Mouse (Mus musculus) intestine, postnatal 0 days (tissue): ENCODE measurements around the gene Insyn1. TPM values are rescaled to one million over a fixed set of nuclear protein-coding genes. Genes with fewer than 3 reads are reported as not detected.

ENCODE experiments used
- ATAC-seq: fragments of 200-750 bp; cut with Nextera tagmentation; 2 replicates; pipeline ENCODE4 v1.8.0; 2017; ENCODE audit warnings: mild to moderate bottlenecking, moderate TSS enrichment, moderate library complexity
- H3K27ac ChIP-seq: fragments of 300-500 bp; sonication (generic); 2 replicates; pipeline ENCODE4 v1.5.1; 2014; ENCODE audit warnings: mild to moderate bottlenecking, low read depth, low read length, moderate library complexity
- H3K27me3 ChIP-seq: fragments of 300-500 bp; sonication (generic); replicated peaks from 2 replicates; pipeline ENCODE4 v1.6.1; 2014; ENCODE audit warnings: low read length, mixed read lengths; ENCODE audit not compliant: control insufficient read depth, insufficient read depth
- H3K36me3 ChIP-seq: fragments of 300-500 bp; sonication (generic); 2 replicates; pipeline ENCODE4 v1.6.1; 2014; ENCODE audit warnings: mild to moderate bottlenecking, moderate library complexity; ENCODE audit not compliant: control insufficient read depth, insufficient read depth
- H3K4me1 ChIP-seq: fragments of 300-500 bp; sonication (generic); replicated peaks from 2 replicates; pipeline ENCODE4 v1.6.1; 2014; ENCODE audit warnings: antibody characterized with exemption, low read length, mixed read lengths; ENCODE audit not compliant: control insufficient read depth, insufficient read depth
- H3K4me2 ChIP-seq: fragments of 300-500 bp; sonication (generic); replicated peaks from 2 replicates; pipeline ENCODE4 v1.6.1; 2014; ENCODE audit warnings: low read depth, mild to moderate bottlenecking, moderate library complexity
- H3K4me3 ChIP-seq: fragments of 300-500 bp; sonication (generic); 2 replicates; pipeline ENCODE4 v1.5.1; 2014; ENCODE audit warnings: low read depth, low read length
- H3K9ac ChIP-seq: fragments of 300-500 bp; sonication (generic); 2 replicates; pipeline ENCODE4 v1.6.1; 2014; ENCODE audit warnings: mild to moderate bottlenecking, low read depth, low read length
- H3K9me3 ChIP-seq: fragments of 300-500 bp; sonication (generic); 2 replicates; pipeline ENCODE4 v1.6.1; 2016; ENCODE audit warnings: mixed run types; ENCODE audit not compliant: control insufficient read depth
- CTCF ChIP-seq: sonication (generic); IDR thresholded peaks from 2 replicates; pipeline ENCODE4 v1.5.1; 2016; ENCODE audit warnings: low read depth, mild to moderate bottlenecking, control low read depth, antibody characterized with exemption, moderate library complexity
- WGBS: fragments of 180-500 bp; shearing (Covaris S2); extraction: QIAGEN DNeasy Blood & Tissue Kit; methylation state at CpG from one replicate; pipeline ENCODE4 v1.1.7; 2014; 5-methylcytosine and 5-hydroxymethylcytosine counted together
- polyA plus RNA-seq: library from polyadenylated mRNA; unstranded; fragments of >200 nt; fragmentation: Nextera tagmentation; extraction: Ambion mirVana; gene quantifications from 2 replicates; pipeline ENCODE4 v1.2.1, GENCODE M21; 2015

The Insyn1 gene
- polyA plus RNA-seq, 1 experiment from 2014 or later, result 0.37 TPM

DNA sequence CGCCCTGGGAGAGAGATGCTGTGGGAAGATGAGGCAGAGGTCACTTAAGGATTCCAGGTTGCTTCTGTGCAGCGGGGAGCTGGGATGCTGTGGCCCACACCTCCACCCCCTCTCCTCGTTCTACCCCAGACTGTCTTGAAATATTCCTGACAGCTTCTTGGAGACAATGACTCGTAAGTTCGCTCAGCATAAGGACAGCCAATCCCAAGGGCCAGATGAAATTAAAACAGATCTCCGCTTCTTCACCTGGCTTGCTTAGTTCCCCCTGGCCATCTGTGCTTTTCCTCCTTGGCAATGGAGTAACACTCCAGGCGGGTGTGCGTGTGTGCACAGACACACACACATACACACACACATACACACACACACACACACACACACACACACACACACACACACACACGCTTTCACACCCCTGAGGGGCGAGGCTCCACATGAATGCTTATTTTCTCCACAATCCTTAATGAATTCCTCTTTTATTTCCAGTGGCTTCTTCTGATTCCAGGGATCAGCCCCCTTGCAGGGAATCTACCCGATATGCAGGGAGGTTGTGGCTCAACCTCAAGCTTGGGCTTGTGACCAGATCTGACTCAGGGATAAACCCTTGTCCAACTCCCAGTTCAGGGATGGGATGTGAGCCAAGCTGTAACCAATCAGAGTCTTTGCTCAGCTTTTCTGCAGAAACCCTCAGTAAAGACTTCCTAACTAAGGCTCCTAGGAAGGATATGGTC lies 58.4 kb downstream of the Insyn1 start:
- ATAC-seq, result no peak
- TF ChIP-seq CTCF, result no peak
- Histone ChIP-seq H3K4me2 (no peak overlapping the region), H3K4me1 (no peaks in the 10 kb centered on the region), H3K36me3 (no peaks in the 10 kb centered on the region), H3K9ac (no peak overlapping the region), H3K27ac (no peak overlapping the region), H3K27me3 (no peaks in the 10 kb centered on the region), H3K4me3 (no peak overlapping the region), H3K9me3 (no peaks in the 10 kb centered on the region)
- WGBS, result 82% methylated on average over 11 of the region's 11 CpGs

DNA sequence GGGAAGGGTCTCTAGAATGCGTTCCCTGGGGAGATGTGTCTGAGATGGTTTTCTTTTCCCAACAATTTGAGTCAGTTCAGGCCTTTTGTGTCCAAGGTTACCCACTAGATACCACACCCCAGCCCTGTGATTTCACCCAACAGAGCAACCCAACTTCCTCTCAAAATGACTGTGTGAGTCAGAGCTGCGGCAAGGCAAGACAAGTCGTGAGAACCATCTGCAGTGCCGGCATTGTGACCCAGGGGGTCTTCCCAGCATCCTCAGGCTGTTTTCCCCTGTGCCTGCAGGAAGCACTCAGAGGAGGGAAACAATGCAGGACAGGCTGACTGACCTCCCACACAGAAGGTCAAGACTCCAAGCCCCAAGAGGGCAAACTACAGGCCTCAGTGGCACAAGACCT lies 60.5 kb downstream of the Insyn1 start:
- 67% methylated on average over 4 of the region's 4 CpGs for WGBS
- no peak for ATAC-seq
- H3K4me3 ChIP-seq, result no peak overlapping the region
- no peak overlapping the region for H3K9ac ChIP-seq
- H3K4me2 ChIP-seq, result no peak overlapping the region
- no peaks in the 10 kb centered on the region for H3K4me1 ChIP-seq
- H3K27me3 ChIP-seq, result no peaks in the 10 kb centered on the region
- TF ChIP-seq CTCF, result no peak
- no peak overlapping the region for H3K27ac ChIP-seq
- H3K9me3 ChIP-seq, result no peaks in the 10 kb centered on the region
- no peaks in the 10 kb centered on the region for H3K36me3 ChIP-seq

Other genes with a start within 250 kb of the Insyn1 start
- gene Pml, start 238.8 kb upstream of the Insyn1 start, polyA plus RNA-seq, result 5.3 and 7.1 TPM in 2 replicates
- 15.0 and 15.9 TPM in 2 replicates for gene Stoml1, start 235.4 kb upstream of the Insyn1 start, polyA plus RNA-seq
- gene Loxl1, start 175.4 kb upstream of the Insyn1 start, polyA plus RNA-seq, result 21.6 and 23.8 TPM in 2 replicates
- not detected in 2 replicates for gene Tbc1d21, start 118.1 kb upstream of the Insyn1 start, polyA plus RNA-seq
- 5.6 and 6.2 TPM in 2 replicates for gene Cd276, start 66.8 kb downstream of the Insyn1 start, polyA plus RNA-seq
- gene Nptn, start 93.6 kb downstream of the Insyn1 start, polyA plus RNA-seq, result 145 and 153 TPM in 2 replicates